Mouse (Mus musculus): ENCODE measurements at regions not wholly inside any gene's neighbourhood (a gene's known extent, or its start where the extent isn't known, plus 50 kb on each side); places are given as distances from the start of the nearest gene placed in this dataset.
A peak's percentile ranks its signal among the peaks of the same experiment; 100 is the strongest.

DNA sequence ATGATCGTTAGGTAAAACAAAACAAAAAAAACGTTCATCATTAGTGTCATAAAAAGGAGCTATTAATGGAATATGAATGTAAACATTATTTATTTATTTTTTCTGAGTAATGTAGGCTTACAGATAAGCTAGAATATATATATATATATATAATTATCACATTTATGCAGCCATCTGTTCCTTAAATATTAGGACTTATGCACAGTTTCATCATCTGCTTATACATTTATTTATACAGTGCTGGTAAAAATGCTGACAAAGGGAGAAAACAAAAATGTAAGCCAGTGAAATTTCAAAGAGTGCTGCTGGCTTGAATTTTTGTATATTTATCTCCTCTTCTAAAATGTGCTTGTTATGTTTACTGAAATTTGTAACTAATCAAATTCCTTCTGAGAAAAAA, 4841.7 kb upstream of the Gm7489 start:
- TF ChIP-seq CTCF (conservative IDR thresholded peaks at IDR 0.05; ENCODE audit: insufficient read depth, insufficient read length, low read depth, low read length) (no peak), POLR2A (IDR thresholded peaks at IDR 0.05; ENCODE audit: low read depth, low read length) (no peak)
- Histone ChIP-seq H3K27me3 (replicated peaks; ENCODE audit: control insufficient read depth, insufficient read depth, low read length) (no peaks in the 10 kb centered on the region), H3K4me1 (ENCODE audit: control insufficient read depth, insufficient read depth, low read length) (no peaks in the 10 kb centered on the region), H3K27ac (ENCODE audit: insufficient read depth, low read depth, low read length) (no peak overlapping the region), H3K36me3 (ENCODE audit: control insufficient read depth, insufficient read depth, low read length) (no peaks in the 10 kb centered on the region), H3K4me3 (ENCODE audit: insufficient read depth, low read depth, low read length) (no peak overlapping the region)
- no peak for DNase-seq
- 58% methylated on average over 2 of the region's 2 CpGs for WGBS

DNA sequence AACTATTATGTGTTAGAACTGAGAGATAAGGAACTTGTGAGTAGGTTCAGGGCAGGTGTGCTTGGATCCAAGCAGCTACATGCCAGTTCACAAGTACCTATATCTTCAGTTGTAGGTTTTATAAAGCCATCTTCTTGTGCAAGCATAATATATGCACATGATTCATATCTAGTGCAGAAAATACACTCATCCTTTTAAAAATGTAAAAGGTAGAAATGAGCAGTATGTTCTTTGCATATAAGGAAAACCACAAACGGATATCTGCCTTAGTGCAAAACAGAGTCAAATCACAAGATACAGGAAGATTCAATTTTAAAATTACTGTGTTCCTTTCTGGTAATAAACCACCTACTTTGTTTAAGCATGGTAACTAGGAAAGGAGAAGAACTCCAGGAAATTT, 4819.6 kb upstream of the Gm7489 start:
- no peaks in the 10 kb centered on the region for H3K27me3 ChIP-seq (replicated peaks; ENCODE audit: control insufficient read depth, insufficient read depth, low read length)
- H3K4me1 ChIP-seq (ENCODE audit: control insufficient read depth, insufficient read depth, low read length), result no peaks in the 10 kb centered on the region
- H3K36me3 ChIP-seq (ENCODE audit: control insufficient read depth, insufficient read depth, low read length), result no peaks in the 10 kb centered on the region
- DNase-seq, result no peak
- 70% methylated on average over 1 of the region's 1 CpGs for WGBS
- no peak overlapping the region for H3K4me3 ChIP-seq (ENCODE audit: insufficient read depth, low read depth, low read length)
- no peak for TF ChIP-seq POLR2A (IDR thresholded peaks at IDR 0.05; ENCODE audit: low read depth, low read length)
- TF ChIP-seq CTCF (conservative IDR thresholded peaks at IDR 0.05; ENCODE audit: insufficient read depth, insufficient read length, low read depth, low read length), result no peak
- no peak overlapping the region for H3K27ac ChIP-seq (ENCODE audit: insufficient read depth, low read depth, low read length)

DNA sequence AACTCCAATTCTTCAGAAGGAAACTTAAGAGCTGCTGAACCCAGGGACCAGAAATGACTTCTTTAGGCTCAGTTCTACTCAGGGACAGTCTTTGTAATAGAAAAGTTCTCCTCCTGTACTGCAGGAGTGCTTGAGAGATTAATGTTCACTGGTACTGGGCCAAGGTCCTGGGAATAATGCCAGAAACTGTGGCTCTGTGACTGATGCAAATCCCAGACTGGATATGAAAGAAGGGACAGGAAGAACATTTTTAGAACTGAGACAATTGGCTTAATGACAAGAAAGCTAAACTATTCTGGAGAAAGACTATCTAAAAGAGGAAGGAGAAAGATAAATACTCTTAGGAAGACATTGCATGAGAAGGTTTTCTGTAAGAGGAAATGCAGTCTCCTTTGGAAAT, 4818.8 kb upstream of the Gm7489 start:
- H3K27me3 ChIP-seq (replicated peaks; ENCODE audit: control insufficient read depth, insufficient read depth, low read length), result no peaks in the 10 kb centered on the region
- H3K4me1 ChIP-seq (ENCODE audit: control insufficient read depth, insufficient read depth, low read length), result no peaks in the 10 kb centered on the region
- no peak overlapping the region for H3K27ac ChIP-seq (ENCODE audit: insufficient read depth, low read depth, low read length)
- peak; percentile 93 for DNase-seq
- H3K4me3 ChIP-seq (ENCODE audit: insufficient read depth, low read depth, low read length), result no peak overlapping the region
- no peak for TF ChIP-seq CTCF (conservative IDR thresholded peaks at IDR 0.05; ENCODE audit: insufficient read depth, insufficient read length, low read depth, low read length)
- no peaks in the 10 kb centered on the region for H3K36me3 ChIP-seq (ENCODE audit: control insufficient read depth, insufficient read depth, low read length)

DNA sequence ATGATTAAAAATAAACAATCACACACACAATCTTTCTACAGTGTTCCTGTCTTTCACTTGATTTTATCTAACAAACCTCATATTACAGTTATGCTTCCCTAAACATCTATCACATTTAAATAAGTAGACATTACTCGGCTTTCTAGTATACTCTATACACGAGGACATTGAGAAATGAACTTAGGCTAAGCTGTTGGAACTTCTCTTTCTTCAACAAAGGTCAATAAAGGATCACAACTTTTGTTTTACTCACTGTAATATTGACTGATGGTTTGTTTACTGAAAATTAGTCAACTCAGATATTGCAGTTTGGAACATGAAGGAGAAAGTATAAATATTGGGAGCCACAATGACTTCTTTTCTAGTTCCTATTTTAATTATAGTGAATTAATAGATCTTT, 4818.3 kb upstream of the Gm7489 start:
- Histone ChIP-seq H3K27ac (ENCODE audit: insufficient read depth, low read depth, low read length) (no peak overlapping the region), H3K36me3 (ENCODE audit: control insufficient read depth, insufficient read depth, low read length) (no peaks in the 10 kb centered on the region), H3K4me3 (ENCODE audit: insufficient read depth, low read depth, low read length) (no peak overlapping the region), H3K27me3 (replicated peaks; ENCODE audit: control insufficient read depth, insufficient read depth, low read length) (no peaks in the 10 kb centered on the region), H3K4me1 (ENCODE audit: control insufficient read depth, insufficient read depth, low read length) (no peaks in the 10 kb centered on the region)
- TF ChIP-seq POLR2A (IDR thresholded peaks at IDR 0.05; ENCODE audit: low read depth, low read length) (no peak), CTCF (conservative IDR thresholded peaks at IDR 0.05; ENCODE audit: insufficient read depth, insufficient read length, low read depth, low read length) (no peak)
- DNase-seq, result no peak
- WGBS, result 47% methylated on average over 2 of the region's 2 CpGs
